ENCODE assay signal across 8 mouse cellular contexts in genomic region chr9:21424631-21425555, GRCm38 (mm10). TPM values are rescaled to one million over a fixed set of nuclear protein-coding genes. Genes with fewer than 3 reads are reported as not detected.
A peak's percentile ranks its signal among the peaks of the same experiment; 100 is the strongest.
DNase-seq lines count a peak whose midpoint lies in the region; ATAC-seq lines count a peak whose summit lies in the region.

Gene Dnm2, plus strand, starts transcription at chr9:21424908.

- intact Hi-C loops in gastrocnemius, postnatal 14 days (cut with DNase I; ENCODE audit: low total_unique reads): no loop called here
- intact Hi-C loops in left cerebral cortex, postnatal 10 days (cut with DNase I): loop anchor here (5.0 kb wide), 1 partner anchor 37 kb away; no protein-coding TSS in a partner anchor

- peak; percentile 99 for ATAC-seq in inflammation-experienced regulatory T-cells, adult 6 months
- ATAC-seq in megakaryocyte-erythroid progenitor cell, adult 5-6 weeks (replicated peaks; ENCODE audit: low FRiP score, low TSS enrichment, poor library complexity, severe bottlenecking): peak; percentile 94

- DNase-seq in adrenal gland, adult (ENCODE audit: inconsistent age in 2 of 2, low spot score in 1 of 2): peak; percentile 99 to 100
- peak; percentile 100 for DNase-seq in embryo, embryonic 10.5 days (ENCODE audit: low spot score)
- DNase-seq in gastrocnemius, postnatal 14 days: peak; percentile 95
- DNase-seq in left cerebral cortex, postnatal 10 days (ENCODE audit: extremely low spot score in 1 of 2, low spot score in 2 of 2): peak; percentile 96 to 100
- DNase-seq in right cerebral cortex, postnatal 25 days: peak; percentile 99
- DNase-seq in urinary bladder, postnatal 4 days (ENCODE audit: low spot score in 2 of 2): peak; percentile 97 to 99

RNA-seq across cellular contexts. Expression of gene Dnm2, which starts in this region (rescaled TPM):
- total RNA-seq in gastrocnemius, postnatal 14 days (2021): 10 to 100 TPM; 47.8 to 48.0 TPM
- polyA plus RNA-seq in inflammation-experienced regulatory T-cells, adult 6 months (2017; shearing (Covaris generic)): 100 to 1,000 TPM in 1 of 3 experiments, 10 to 100 TPM in 2; 85.4 to 117 (median 97.6) TPM
- total RNA-seq in left cerebral cortex, postnatal 10 days (2021): 10 to 100 TPM; 60.1 to 66.9 TPM
- total RNA-seq in megakaryocyte-erythroid progenitor cell, adult 5-6 weeks (2014; fragmentation: Nextera tagmentation): 62.6 and 81.4 TPM in 2 replicates
- 58.7 and 63.8 TPM in 2 replicates for total RNA-seq in megakaryocyte-erythroid progenitor cell, adult 5-6 weeks (2017)

Comparison
In these comparisons a context has a peak if more than half of its experiments do, and no peak if none do; other contexts are left out.
1. Peak in every context shown above with its lines: DNase-seq and ATAC-seq.